Mouse (Mus musculus): ENCODE results near the gene Clip1. TPM values are rescaled to one million over a fixed set of nuclear protein-coding genes. Genes with fewer than 3 reads are reported as not detected.

Gene Clip1
- polyA plus RNA-seq, 1 experiment, result 17.1 TPM

GRCm38 (mm10) chr5:123709571-123709970 is 25.2 kb upstream of the Clip1 start:
- Histone ChIP-seq H3K27me3 (ENCODE audit: control insufficient read depth, insufficient read depth, low read length) (no peaks in the 10 kb centered on the region), H3K27ac (ENCODE audit: control insufficient read depth, insufficient read depth, low read length) (no peak overlapping the region), H3K4me3 (ENCODE audit: control insufficient read depth, insufficient read depth, low read length) (no peak overlapping the region), H3K4me1 (replicated peaks; ENCODE audit: control insufficient read depth, insufficient read depth, low read length) (no peaks in the 10 kb centered on the region), H3K36me3 (ENCODE audit: control insufficient read depth, insufficient read depth, low read length) (peaks cover 86% of the 10 kb centered on the region)
- no peak for TF ChIP-seq CTCF (IDR thresholded peaks at IDR 0.05; ENCODE audit: borderline replicate concordance, control insufficient read depth, extremely low read depth, insufficient read depth, low read length, poor library complexity)
- no peak for TF ChIP-seq POLR2A (IDR thresholded peaks at IDR 0.05; ENCODE audit: control insufficient read depth, extremely low read depth, insufficient read depth, low read length, poor library complexity)
- WGBS, result 96% methylated on average over 4 of the region's 4 CpGs
- DNase-seq, result no peak

DNA sequence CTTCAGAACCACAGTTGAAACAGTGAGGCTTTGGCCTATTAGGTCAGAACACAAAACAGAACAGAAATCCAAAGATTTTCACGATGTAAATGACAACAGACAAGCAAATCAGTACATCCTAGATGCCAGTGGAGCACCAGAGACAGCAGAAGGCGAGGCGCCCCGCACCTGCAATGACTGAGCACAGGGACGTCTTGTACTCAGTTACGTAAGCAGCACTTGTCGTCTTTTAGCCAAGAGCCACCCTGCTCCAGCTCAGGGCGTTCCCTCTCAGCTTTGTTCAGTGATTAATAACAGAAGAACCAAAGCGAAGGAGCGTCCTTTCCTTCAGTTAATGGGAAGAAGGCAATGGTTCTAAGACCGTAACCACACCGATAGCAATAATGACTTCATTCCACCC is 24.2 kb upstream of the Clip1 start:
- Histone ChIP-seq H3K36me3 (ENCODE audit: control insufficient read depth, insufficient read depth, low read length) (peaks cover 84% of the 10 kb centered on the region), H3K4me1 (replicated peaks; ENCODE audit: control insufficient read depth, insufficient read depth, low read length) (no peaks in the 10 kb centered on the region), H3K27me3 (ENCODE audit: control insufficient read depth, insufficient read depth, low read length) (no peaks in the 10 kb centered on the region), H3K4me3 (ENCODE audit: control insufficient read depth, insufficient read depth, low read length) (no peak overlapping the region), H3K27ac (ENCODE audit: control insufficient read depth, insufficient read depth, low read length) (no peak overlapping the region)
- TF ChIP-seq POLR2A (IDR thresholded peaks at IDR 0.05; ENCODE audit: control insufficient read depth, extremely low read depth, insufficient read depth, low read length, poor library complexity) (no peak), CTCF (IDR thresholded peaks at IDR 0.05; ENCODE audit: borderline replicate concordance, control insufficient read depth, extremely low read depth, insufficient read depth, low read length, poor library complexity) (no peak)
- DNase-seq, result no peak
- WGBS, result 97% methylated on average over 12 of the region's 12 CpGs

GRCm38 (mm10) chr5:123700625-123701024 is 16.2 kb upstream of the Clip1 start:
- no peak overlapping the region for H3K4me3 ChIP-seq (ENCODE audit: control insufficient read depth, insufficient read depth, low read length)
- no peak overlapping the region for H3K27ac ChIP-seq (ENCODE audit: control insufficient read depth, insufficient read depth, low read length)
- no peak for TF ChIP-seq CTCF (IDR thresholded peaks at IDR 0.05; ENCODE audit: borderline replicate concordance, control insufficient read depth, extremely low read depth, insufficient read depth, low read length, poor library complexity)
- no peak for TF ChIP-seq POLR2A (IDR thresholded peaks at IDR 0.05; ENCODE audit: control insufficient read depth, extremely low read depth, insufficient read depth, low read length, poor library complexity)
- H3K36me3 ChIP-seq (ENCODE audit: control insufficient read depth, insufficient read depth, low read length), result peaks cover 47% of the 10 kb centered on the region
- DNase-seq, result no peak
- 82% methylated on average over 11 of the region's 11 CpGs for WGBS
- H3K27me3 ChIP-seq (ENCODE audit: control insufficient read depth, insufficient read depth, low read length), result no peaks in the 10 kb centered on the region
- H3K4me1 ChIP-seq (replicated peaks; ENCODE audit: control insufficient read depth, insufficient read depth, low read length), result no peaks in the 10 kb centered on the region

DNA sequence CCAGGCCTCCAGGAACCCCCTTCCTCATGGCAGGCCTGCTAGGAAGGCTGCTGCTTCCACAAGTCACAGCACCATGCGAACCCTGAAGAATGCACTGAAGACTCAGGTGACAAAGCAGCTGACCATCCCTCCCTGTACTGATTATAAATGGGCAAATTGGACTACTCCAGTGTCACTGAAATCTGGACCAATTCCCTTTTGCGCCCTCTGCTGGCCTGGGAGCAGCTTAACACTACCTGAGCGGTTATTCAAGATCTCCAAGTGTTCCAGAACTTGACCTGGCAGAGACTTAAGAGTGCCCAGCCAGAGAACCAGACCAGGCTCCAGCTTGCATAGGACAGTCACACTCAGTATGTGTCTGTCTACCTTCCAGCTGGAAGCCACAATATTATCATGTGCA is 14.8 kb upstream of the Clip1 start:
- H3K4me3 ChIP-seq (ENCODE audit: control insufficient read depth, insufficient read depth, low read length), result no peak overlapping the region
- TF ChIP-seq POLR2A (IDR thresholded peaks at IDR 0.05; ENCODE audit: control insufficient read depth, extremely low read depth, insufficient read depth, low read length, poor library complexity) (no peak), CTCF (IDR thresholded peaks at IDR 0.05; ENCODE audit: borderline replicate concordance, control insufficient read depth, extremely low read depth, insufficient read depth, low read length, poor library complexity) (peak; percentile 54; the same call in 1 of the 2 replicates)
- H3K36me3 ChIP-seq (ENCODE audit: control insufficient read depth, insufficient read depth, low read length), result peaks cover 40% of the 10 kb centered on the region
- no peaks in the 10 kb centered on the region for H3K27me3 ChIP-seq (ENCODE audit: control insufficient read depth, insufficient read depth, low read length)
- H3K27ac ChIP-seq (ENCODE audit: control insufficient read depth, insufficient read depth, low read length), result no peak overlapping the region
- 47% methylated on average over 3 of the region's 3 CpGs for WGBS
- no peaks in the 10 kb centered on the region for H3K4me1 ChIP-seq (replicated peaks; ENCODE audit: control insufficient read depth, insufficient read depth, low read length)
- DNase-seq, result peak; percentile 70

DNA sequence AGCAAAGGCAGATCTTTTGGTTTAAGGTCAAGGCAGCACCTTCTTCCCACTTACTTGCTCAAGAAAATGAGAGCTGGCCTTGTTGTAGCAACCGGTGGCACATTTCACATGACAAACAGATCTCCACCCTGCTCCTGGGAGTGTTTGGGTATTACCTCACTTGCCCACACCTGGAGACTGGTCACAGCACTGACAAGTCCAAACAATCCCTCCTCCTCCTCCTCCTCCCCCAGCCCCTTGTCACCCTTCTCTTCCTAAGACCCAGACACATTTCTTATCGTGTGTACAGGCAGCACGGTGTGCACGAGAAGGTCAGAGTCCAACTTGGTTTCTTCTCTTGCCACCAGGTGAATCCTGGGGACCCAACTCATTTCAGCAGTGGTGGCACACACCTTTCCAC is 12.5 kb upstream of the Clip1 start:
- no peak overlapping the region for H3K4me3 ChIP-seq (ENCODE audit: control insufficient read depth, insufficient read depth, low read length)
- H3K27ac ChIP-seq (ENCODE audit: control insufficient read depth, insufficient read depth, low read length), result no peak overlapping the region
- peaks cover 17% of the 10 kb centered on the region for H3K36me3 ChIP-seq (ENCODE audit: control insufficient read depth, insufficient read depth, low read length)
- DNase-seq, result no peak
- H3K4me1 ChIP-seq (replicated peaks; ENCODE audit: control insufficient read depth, insufficient read depth, low read length), result no peaks in the 10 kb centered on the region
- no peaks in the 10 kb centered on the region for H3K27me3 ChIP-seq (ENCODE audit: control insufficient read depth, insufficient read depth, low read length)
- 75% methylated on average over 4 of the region's 4 CpGs for WGBS
- no peak for TF ChIP-seq POLR2A (IDR thresholded peaks at IDR 0.05; ENCODE audit: control insufficient read depth, extremely low read depth, insufficient read depth, low read length, poor library complexity)
- no peak for TF ChIP-seq CTCF (IDR thresholded peaks at IDR 0.05; ENCODE audit: borderline replicate concordance, control insufficient read depth, extremely low read depth, insufficient read depth, low read length, poor library complexity)

GRCm38 (mm10) chr5:123696244-123696643 is 11.8 kb upstream of the Clip1 start:
- Histone ChIP-seq H3K4me3 (ENCODE audit: control insufficient read depth, insufficient read depth, low read length) (no peak overlapping the region), H3K27ac (ENCODE audit: control insufficient read depth, insufficient read depth, low read length) (no peak overlapping the region), H3K27me3 (ENCODE audit: control insufficient read depth, insufficient read depth, low read length) (no peaks in the 10 kb centered on the region), H3K4me1 (replicated peaks; ENCODE audit: control insufficient read depth, insufficient read depth, low read length) (no peaks in the 10 kb centered on the region), H3K36me3 (ENCODE audit: control insufficient read depth, insufficient read depth, low read length) (peaks cover 16% of the 10 kb centered on the region)
- WGBS, result 90% methylated on average over 7 of the region's 7 CpGs
- TF ChIP-seq CTCF (IDR thresholded peaks at IDR 0.05; ENCODE audit: borderline replicate concordance, control insufficient read depth, extremely low read depth, insufficient read depth, low read length, poor library complexity) (no peak), POLR2A (IDR thresholded peaks at IDR 0.05; ENCODE audit: control insufficient read depth, extremely low read depth, insufficient read depth, low read length, poor library complexity) (no peak)
- no peak for DNase-seq

DNA sequence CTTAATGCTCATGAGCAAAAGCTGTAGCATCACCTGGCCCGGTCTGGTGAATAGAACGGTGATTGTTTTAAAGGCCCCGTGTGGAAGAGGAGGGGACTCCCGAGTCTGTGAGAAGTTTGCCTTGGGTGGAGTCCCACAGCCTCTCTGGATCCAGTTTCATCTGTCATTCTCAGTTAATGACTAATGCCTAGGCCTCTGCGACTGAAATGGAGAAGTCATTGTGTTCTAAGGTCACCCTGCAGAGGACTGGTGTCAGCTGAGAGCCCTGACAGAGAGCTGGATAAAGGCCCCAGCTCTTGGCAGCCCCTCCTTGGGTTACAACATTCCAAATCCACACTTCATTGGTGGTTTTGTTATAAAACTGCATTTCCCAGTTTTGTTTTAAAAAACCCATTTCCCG is 10.1 kb upstream of the Clip1 start:
- no peaks in the 10 kb centered on the region for H3K27me3 ChIP-seq (ENCODE audit: control insufficient read depth, insufficient read depth, low read length)
- 74% methylated on average over 6 of the region's 6 CpGs for WGBS
- TF ChIP-seq CTCF (IDR thresholded peaks at IDR 0.05; ENCODE audit: borderline replicate concordance, control insufficient read depth, extremely low read depth, insufficient read depth, low read length, poor library complexity) (no peak), POLR2A (IDR thresholded peaks at IDR 0.05; ENCODE audit: control insufficient read depth, extremely low read depth, insufficient read depth, low read length, poor library complexity) (no peak)
- no peak overlapping the region for H3K27ac ChIP-seq (ENCODE audit: control insufficient read depth, insufficient read depth, low read length)
- H3K4me1 ChIP-seq (replicated peaks; ENCODE audit: control insufficient read depth, insufficient read depth, low read length), result no peaks in the 10 kb centered on the region
- no peak overlapping the region for H3K4me3 ChIP-seq (ENCODE audit: control insufficient read depth, insufficient read depth, low read length)
- DNase-seq, result no peak
- no peaks in the 10 kb centered on the region for H3K36me3 ChIP-seq (ENCODE audit: control insufficient read depth, insufficient read depth, low read length)

Data from thymus, adult 2 months (tissue).